Mouse (Mus musculus) G1E (cell line): ENCODE measurements around the gene Adrm1.

Source experiments
- CTCF ChIP-seq: IDR thresholded peaks from 2 replicates; pipeline ENCODE4 v1.5.1; 2012; ENCODE audit warnings: low read depth, low read length, inconsistent platforms, mixed read lengths
- GATA1 ChIP-seq: IDR thresholded peaks from 2 replicates; pipeline ENCODE4 v1.6.1; 2012; ENCODE audit warnings: borderline replicate concordance, low read length, inconsistent platforms, mixed read lengths
- POLR2AphosphoS5 ChIP-seq: IDR thresholded peaks from 2 replicates; pipeline ENCODE4 v1.6.1; 2012; ENCODE audit warnings: low read depth, low read length, inconsistent platforms; ENCODE audit not compliant: insufficient replicate concordance
- TAL1 ChIP-seq: conservative IDR thresholded peaks from 2 replicates; pipeline ENCODE4 v1.6.1; 2012; ENCODE audit warnings: low read depth, low read length, inconsistent platforms, mixed read lengths

DNA sequence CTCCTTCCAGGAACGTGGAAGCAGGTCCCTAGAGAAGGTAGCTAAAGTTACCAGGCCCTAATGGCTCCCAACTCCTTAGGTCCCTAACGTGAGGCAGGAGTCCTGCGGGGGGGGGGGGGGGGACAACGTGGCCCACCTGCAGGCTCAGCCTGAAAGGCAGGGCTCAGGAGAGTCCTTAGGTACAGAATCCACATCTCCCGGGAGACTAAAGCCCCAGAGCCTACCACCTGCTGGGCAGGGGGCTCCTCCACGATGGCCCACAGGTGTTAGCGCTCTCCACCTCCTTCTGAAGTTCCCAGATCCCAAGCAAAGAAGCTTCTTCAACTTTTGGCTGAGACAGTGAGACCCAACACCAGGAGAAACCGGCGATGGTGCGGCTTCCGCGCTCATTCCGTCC lies 53.4 kb downstream of the Adrm1 start:
- TF ChIP-seq CTCF (no peak), GATA1 (no peak), POLR2AphosphoS5 (no peak), TAL1 (no peak)
